Comparison of ENCODE assay signal across 17 mouse cellular contexts in the genomic region with DNA sequence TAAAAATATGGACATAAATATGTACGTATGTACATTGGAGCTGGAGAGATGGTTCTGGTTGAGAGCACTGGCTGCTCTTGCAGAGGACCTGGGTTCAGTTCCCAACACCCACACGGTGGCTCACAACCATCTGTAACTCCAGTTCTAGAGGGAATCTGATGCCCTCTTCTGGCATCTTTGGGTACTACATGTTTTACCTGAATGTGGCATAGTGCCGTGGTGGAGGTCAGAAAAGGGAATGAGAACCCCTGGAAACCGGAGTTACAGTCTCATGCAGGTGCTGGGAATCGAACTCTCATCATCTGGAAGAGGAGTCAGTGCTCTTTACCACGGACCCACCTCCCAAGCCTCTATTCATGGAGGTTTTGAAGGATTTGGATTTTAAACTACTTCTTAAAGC. TPM values are rescaled to one million over a fixed set of nuclear protein-coding genes. Genes with fewer than 3 reads are reported as not detected.
DNase-seq lines count a peak whose midpoint lies in the region; ATAC-seq and TF ChIP-seq lines count a peak whose summit lies in the region.
"Had no signal": no experiment of that assay in that cellular context is flagged by ENCODE, and none has a peak within 500 bp of the region (broad histone marks: within the 10 kb centered on the region; RNA-seq: fewer than 3 reads in every experiment).

No protein-coding gene starts in this region.

- H3K36me3 ChIP-seq in heart, embryonic 10.5 days = no peaks in the 10 kb centered on the region
- no peaks in the 10 kb centered on the region for H3K36me3 ChIP-seq in liver, postnatal 0 days (replicated peaks; ENCODE audit: insufficient read depth, low read length)
- H3K36me3 ChIP-seq in liver, embryonic 11.5 days (ENCODE audit: control insufficient read depth, insufficient read depth, low read length) = no peaks in the 10 kb centered on the region
- H3K36me3 ChIP-seq: embryonic facial prominence, embryonic 13.5 days; heart, embryonic 15.5 days; limb, embryonic 13.5 days; midbrain, embryonic 15.5 days had no signal

- peak; percentile 74 for DNase-seq in heart, embryonic 10.5 days (ENCODE audit: low spot score)
- no peak for DNase-seq in heart, adult 18-20 months
- DNase-seq in liver, postnatal 0 days = no peak
- DNase-seq in liver, embryonic 11.5 days (ENCODE audit: low spot score) = no peak
- peak; percentile 61 for DNase-seq in ES-CJ7 (ENCODE audit: low read depth, low spot score)
- peak; percentile 74 for DNase-seq in R1 (ENCODE audit: low read depth, low spot score)
- no peak for DNase-seq in thymus, postnatal 10 days (ENCODE audit: low spot score in 2 of 2)
- no peak for DNase-seq in ovary, postnatal 14 days (ENCODE audit: low spot score)
- DNase-seq: cerebellum, adult 9-10 months; kidney, postnatal 14 days had no signal

- no peak overlapping the region for H3K27ac ChIP-seq in heart, embryonic 10.5 days
- H3K27ac ChIP-seq in liver, postnatal 0 days (ENCODE audit: low read depth) = no peak overlapping the region
- no peak overlapping the region for H3K27ac ChIP-seq in liver, embryonic 11.5 days (ENCODE audit: low read depth, low read length)
- H3K27ac ChIP-seq: embryonic facial prominence, embryonic 13.5 days; heart, embryonic 15.5 days; limb, embryonic 13.5 days; midbrain, embryonic 15.5 days had no signal

- H3K27me3 ChIP-seq in heart, embryonic 10.5 days (ENCODE audit: insufficient read depth, poor library complexity, severe bottlenecking) = no peaks in the 10 kb centered on the region
- no peaks in the 10 kb centered on the region for H3K27me3 ChIP-seq in liver, postnatal 0 days (ENCODE audit: insufficient read depth, low read length)
- no peaks in the 10 kb centered on the region for H3K27me3 ChIP-seq in liver, embryonic 11.5 days (replicated peaks; ENCODE audit: control insufficient read depth, insufficient read depth, low read length)
- H3K27me3 ChIP-seq: midbrain, embryonic 15.5 days had no signal

- TF ChIP-seq CTCF in liver, postnatal 0 days (IDR thresholded peaks at IDR 0.05; ENCODE audit: low read depth) = peak; percentile 27; the same call in 1 of the 2 replicates

- no peak overlapping the region for H3K4me3 ChIP-seq in heart, embryonic 10.5 days
- H3K4me3 ChIP-seq in liver, postnatal 0 days (ENCODE audit: low read depth, low read length) = no peak overlapping the region
- no peak overlapping the region for H3K4me3 ChIP-seq in liver, embryonic 11.5 days (ENCODE audit: low read depth, low read length)
- H3K4me3 ChIP-seq: embryonic facial prominence, embryonic 13.5 days; heart, embryonic 15.5 days; limb, embryonic 13.5 days; midbrain, embryonic 15.5 days had no signal

- ATAC-seq in liver, postnatal 0 days = no peak
- no peak for ATAC-seq in liver, embryonic 11.5 days (replicated peaks; ENCODE audit: low FRiP score)
- ATAC-seq: intestine, embryonic 16.5 days; midbrain, embryonic 15.5 days had no signal

- no peaks in the 10 kb centered on the region for H3K9me3 ChIP-seq in heart, embryonic 10.5 days
- peaks cover 2% of the 10 kb centered on the region; the same call in 1 of the 2 replicates for H3K9me3 ChIP-seq in liver, postnatal 0 days (ENCODE audit: low read length)
- H3K9me3 ChIP-seq in liver, embryonic 11.5 days (ENCODE audit: control insufficient read depth, low read length) = no peaks in the 10 kb centered on the region
- H3K9me3 ChIP-seq: embryonic facial prominence, embryonic 13.5 days; heart, embryonic 15.5 days; midbrain, embryonic 15.5 days had no signal

- no peaks in the 10 kb centered on the region for H3K4me1 ChIP-seq in heart, embryonic 10.5 days
- H3K4me1 ChIP-seq in liver, postnatal 0 days (ENCODE audit: insufficient read depth) = no peaks in the 10 kb centered on the region
- no peaks in the 10 kb centered on the region for H3K4me1 ChIP-seq in liver, embryonic 11.5 days (replicated peaks; ENCODE audit: control insufficient read depth, insufficient read depth, low read length)
- H3K4me1 ChIP-seq: heart, embryonic 15.5 days; midbrain, embryonic 15.5 days had no signal

- H3K4me2 ChIP-seq in liver, postnatal 0 days (ENCODE audit: low read depth, low read length) = no peak overlapping the region
- no peak overlapping the region for H3K4me2 ChIP-seq in liver, embryonic 11.5 days
- H3K4me2 ChIP-seq: embryonic facial prominence, embryonic 13.5 days; heart, embryonic 15.5 days; limb, embryonic 13.5 days; midbrain, embryonic 15.5 days had no signal

- no peak for TF ChIP-seq EP300 in liver, postnatal 0 days (IDR thresholded peaks at IDR 0.05; ENCODE audit: low read depth)

- WGBS in heart, embryonic 10.5 days = 90% methylated on average over 6 of the region's 6 CpGs
- WGBS in liver, postnatal 0 days (ENCODE audit: insufficient replicate concordance) = 80% methylated on average over 6 of the region's 6 CpGs
- WGBS in liver, embryonic 11.5 days = 78% methylated on average over 6 of the region's 6 CpGs

- H3K9ac ChIP-seq in liver, postnatal 0 days (replicated peaks) = no peak overlapping the region
- no peak overlapping the region for H3K9ac ChIP-seq in liver, embryonic 11.5 days (ENCODE audit: low read depth, low read length)
- H3K9ac ChIP-seq: embryonic facial prominence, embryonic 13.5 days; heart, embryonic 15.5 days; limb, embryonic 13.5 days; midbrain, embryonic 15.5 days had no signal

RNA-seq across cellular contexts. Expression of a gene that starts 5.0 kb away (rescaled TPM):
- polyA plus RNA-seq in heart, embryonic 10.5 days (2016; fragmentation: Nextera tagmentation; extraction: Ambion mirVana) = 0.36 and 0.59 TPM in 2 replicates
- not detected for total RNA-seq in heart, adult 18-20 months (2021)
- polyA plus RNA-seq in liver, postnatal 0 days (2015; fragmentation: Nextera tagmentation; extraction: Ambion mirVana) = not detected in 2 replicates
- 1.0 TPM in 2 replicates for polyA plus RNA-seq in liver, embryonic 11.5 days (2014; fragmentation: Nextera tagmentation; extraction: Ambion mirVana)
- total RNA-seq: megakaryocyte, adult 5-6 weeks had no signal
- polyA plus RNA-seq: spleen, adult 2 months had no signal

Comparison
In these comparisons a context has a peak if more than half of its experiments do, and no peak if none do; other contexts are left out.
1. DNase-seq: peak in heart, embryonic 10.5 days (single experiment), ES-CJ7 (single experiment) and R1 (single experiment); none in heart, adult 18-20 months (0 of 2), liver, postnatal 0 days (single experiment), liver, embryonic 11.5 days (single experiment), thymus, postnatal 10 days (0 of 2) and ovary, postnatal 14 days (single experiment).